Mouse (Mus musculus) embryonic fibroblast, embryonic 13.5 days (primary cell): Measurements from ENCODE around the gene Cltc.

Source experiments
- CTCF ChIP-seq: IDR thresholded peaks from 2 replicates; pipeline ENCODE4 v1.5.1; 2011; ENCODE audit warnings: mild to moderate bottlenecking, control low read depth, low read length, moderate library complexity, borderline replicate concordance; ENCODE audit not compliant: insufficient read depth
- POLR2A ChIP-seq: IDR thresholded peaks from 2 replicates; pipeline ENCODE4 v1.6.1; 2011; ENCODE audit warnings: low read depth, mild to moderate bottlenecking, control low read depth, low read length, moderate library complexity

DNA sequence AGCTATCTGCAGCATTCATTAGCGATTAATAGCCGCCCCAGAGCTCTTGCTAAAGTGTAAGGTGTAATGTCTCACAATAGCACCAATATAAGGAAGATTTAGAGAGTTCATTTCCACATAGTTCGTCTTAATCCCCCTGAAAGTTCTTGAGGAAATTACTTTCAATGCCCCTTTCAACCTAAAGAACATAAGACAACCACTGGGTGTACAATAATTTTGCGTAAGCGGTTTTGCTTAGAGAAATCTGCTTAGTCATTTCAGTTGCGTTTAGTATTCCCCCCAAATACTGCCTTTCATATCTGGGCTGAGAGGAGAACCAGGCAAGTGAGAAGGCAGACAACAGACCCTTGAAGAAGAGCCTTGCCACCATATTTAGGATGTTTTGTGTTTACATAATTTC, 1.2 kb upstream of the Cltc start:
- TF ChIP-seq CTCF = no peak
- TF ChIP-seq POLR2A = no peak; the same call in 1 of the 2 replicates
